Mouse (Mus musculus) ovary, postnatal 36 days (tissue): ENCODE results near the gene Notum.
"Not testable (repeated sequence)": the region's sequence is repeated elsewhere in the genome, so short reads cannot be mapped to it uniquely, and the experiment has no call there.

Experiments
- DNase-seq: peaks from one replicate; pipeline ENCODE4 v3.0.0; 2022; ENCODE audit warnings: low spot score, mixed read lengths

Gene Notum

GRCm38 (mm10) chr11:120661076-120661460 is at the start of gene Notum:
Gene Notum (minus strand): TSS chr11:120661175.
- DNase-seq = peak; percentile 23

DNA sequence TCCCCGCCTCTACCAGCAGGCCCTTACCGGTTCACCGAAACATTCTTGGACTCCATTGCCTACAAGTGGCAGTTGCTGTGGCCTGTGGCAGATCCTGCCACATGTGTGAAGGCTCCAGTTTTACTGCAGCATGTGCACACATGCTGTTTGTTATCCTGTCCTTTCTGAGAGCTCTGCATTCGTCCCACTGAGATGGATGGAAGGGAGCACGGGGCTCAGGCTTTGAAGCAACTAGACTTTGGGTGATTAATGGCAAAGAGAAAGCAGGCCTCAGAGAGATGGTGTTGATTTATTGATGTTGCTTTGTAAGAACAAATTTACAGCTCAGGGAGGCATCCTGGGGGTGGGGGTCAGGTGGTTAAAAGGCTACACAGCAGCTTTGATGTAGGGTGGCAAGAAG is 49.7 kb upstream of the Notum start:
- DNase-seq = no peak

DNA sequence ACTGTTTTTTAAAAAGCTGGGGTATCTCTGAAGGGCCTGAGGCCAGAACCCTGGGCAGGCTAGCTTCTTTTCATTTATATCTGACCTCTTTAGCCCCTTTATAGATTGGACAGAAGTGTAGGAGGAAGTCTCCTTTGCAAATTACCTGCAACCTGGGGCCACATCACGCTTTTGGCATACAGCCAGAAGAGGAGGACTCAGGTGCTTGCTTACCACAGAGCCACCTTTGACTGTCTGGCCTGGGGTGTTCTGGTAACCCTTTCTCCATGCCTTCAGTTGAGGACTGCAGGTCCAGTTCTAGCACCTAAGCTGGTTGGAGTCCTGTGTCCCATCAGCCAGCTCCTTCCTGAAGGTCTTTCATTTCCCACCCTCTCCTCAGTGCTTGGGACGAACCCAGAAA is 48.6 kb upstream of the Notum start:
- no peak for DNase-seq

- DNase-seq = no peak
Measured at GRCm38 (mm10) chr11:120707969-120708368, 47.0 kb upstream of the Notum start.

DNA sequence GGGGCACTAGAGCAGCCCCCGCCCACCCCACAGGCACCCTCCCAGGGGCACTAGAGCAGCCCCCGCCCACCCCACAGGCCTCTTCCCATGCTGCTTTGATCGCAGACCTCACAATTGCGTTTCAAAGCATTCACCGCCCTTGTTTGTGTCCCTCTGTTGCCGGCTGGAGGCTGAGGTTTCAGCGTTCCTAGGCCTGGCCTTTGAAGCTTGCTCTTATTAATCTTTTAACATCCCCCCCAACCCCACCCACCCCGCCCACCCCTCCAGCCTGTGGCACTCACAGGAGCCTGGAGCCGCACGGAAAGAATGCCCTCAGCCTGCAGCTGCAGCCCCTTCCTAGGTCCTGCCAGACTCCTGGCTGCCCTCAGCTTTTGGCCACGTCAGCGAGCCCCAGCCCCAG is 46.2 kb upstream of the Notum start:
- DNase-seq = no peak

DNA sequence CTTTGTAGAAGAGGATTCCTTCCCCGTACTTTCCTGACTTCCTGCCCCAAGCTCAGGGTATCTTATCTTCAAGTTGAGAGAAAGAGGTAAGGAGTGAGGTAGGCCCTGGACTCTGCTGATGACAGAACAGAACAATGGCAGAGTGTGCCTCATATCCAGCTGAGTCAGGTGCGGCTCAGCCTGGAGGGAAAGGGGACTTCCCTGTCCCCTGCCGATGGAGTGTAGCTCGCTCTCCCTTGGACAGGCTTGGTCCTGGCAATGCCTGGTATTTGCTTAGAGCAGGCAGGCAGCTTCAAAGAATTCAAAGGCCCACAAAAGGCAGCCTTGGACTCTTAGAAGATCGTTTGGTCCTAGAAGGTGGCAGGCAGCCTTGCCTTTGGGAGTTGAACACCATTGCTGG is 45.1 kb upstream of the Notum start:
- no peak for DNase-seq

DNA sequence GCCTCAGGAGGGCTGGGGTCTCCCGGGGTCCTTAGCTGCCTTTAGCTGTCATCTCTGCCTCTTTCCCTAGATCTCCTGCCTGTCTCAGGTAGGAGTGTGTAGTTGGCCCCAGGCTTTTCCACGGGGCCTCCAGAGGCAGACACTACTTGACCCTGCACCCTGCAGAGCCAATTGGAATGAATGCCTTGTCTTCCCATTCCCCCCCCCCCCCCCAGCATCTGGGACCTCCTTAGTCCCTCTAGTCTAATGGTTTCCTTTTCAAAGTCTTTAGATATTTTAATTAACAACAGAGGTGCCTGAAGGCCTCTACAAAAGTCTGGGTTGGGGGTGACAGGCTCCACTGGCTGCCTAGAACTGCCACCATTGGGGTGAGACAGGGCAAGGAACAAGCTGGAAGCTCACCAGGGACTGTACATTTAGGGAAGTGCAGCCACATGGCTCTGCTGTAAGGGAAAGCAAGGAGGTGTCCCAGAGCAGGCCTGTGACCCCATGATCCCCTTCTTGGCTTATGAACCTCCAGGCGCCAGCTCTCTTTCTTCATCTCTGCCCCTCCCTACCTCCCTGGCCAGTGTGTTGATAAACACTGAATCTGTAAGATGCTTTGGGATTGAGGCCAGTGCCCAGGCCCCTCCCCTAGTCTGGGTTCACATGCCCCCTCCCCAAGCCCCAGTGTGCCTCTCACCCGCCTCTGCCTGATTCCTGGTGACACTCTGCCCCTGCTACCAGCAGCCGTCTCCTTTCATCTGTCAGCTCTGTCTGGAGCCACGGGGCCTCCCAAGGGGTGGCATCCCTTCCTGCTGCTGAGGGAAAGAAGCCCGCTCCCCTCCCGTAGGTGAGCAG is 43.7 kb upstream of the Notum start:
- no peak for DNase-seq

GRCm38 (mm10) chr11:120703696-120704454 is 42.9 kb upstream of the Notum start:
- DNase-seq = peak; percentile 33

DNA sequence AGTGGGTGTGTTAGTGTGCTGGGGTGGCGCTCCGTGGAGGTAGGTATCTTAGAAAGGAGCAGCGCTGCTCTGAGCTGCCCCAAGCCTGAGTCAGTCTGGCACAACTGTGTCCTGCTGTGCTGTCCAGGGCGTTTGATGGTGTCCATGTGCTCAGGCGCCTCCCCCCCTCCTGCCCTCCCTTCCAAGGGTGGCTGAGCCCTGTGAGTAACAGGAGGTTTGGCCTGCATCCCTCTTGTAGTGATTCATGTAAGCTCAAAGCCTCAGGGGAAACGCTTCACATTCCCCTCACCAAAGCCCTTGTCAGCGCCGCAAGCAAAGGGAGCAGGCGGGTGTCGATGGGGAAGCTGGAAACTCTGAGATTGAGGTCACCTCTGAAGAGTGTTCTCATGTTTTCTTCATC is 36.8 kb upstream of the Notum start:
- DNase-seq = peak; percentile 41

GRCm38 (mm10) chr11:120696568-120696967 is 35.6 kb upstream of the Notum start:
- DNase-seq = no peak

DNA sequence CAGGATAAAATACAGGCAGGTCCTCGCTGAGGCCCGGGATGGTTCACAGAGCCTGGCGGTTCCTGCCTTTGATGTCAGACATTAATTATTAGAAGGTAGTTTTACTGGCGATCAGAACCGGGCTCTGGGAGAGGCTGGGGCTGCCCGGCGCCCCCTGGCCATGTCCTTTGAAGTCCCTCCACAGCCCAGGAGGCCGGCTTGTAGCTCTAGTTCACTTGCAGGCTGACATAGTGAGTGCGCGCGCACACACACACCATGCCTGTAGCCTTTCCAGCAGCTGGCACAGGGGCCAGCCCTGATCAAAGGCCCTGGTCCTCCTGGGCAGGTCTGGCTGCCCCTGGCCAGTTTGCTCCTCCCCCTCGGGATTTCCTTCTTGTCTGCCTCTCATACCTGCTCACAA is 34.7 kb upstream of the Notum start:
- no peak for DNase-seq

DNA sequence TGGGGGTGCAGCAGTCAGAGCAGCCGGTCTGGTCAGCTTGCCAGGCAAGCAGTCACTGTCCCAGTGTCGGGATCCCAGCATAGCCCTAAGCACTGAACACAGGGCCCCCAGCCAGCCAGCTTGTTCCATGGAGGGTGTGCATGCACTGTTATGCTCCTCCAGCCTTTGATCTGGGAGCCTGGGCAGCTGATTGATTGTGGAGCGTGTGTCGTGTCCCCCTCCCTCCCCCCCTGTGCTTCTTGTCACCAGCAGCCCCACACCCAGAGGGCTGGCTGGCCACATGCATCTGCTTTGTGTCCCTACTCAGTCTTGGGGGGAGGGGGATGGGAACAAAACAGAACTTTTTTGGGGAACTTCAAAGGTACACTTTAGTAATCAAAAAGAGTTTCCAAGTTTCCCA is 34.2 kb upstream of the Notum start:
- DNase-seq = no peak

- no peak for DNase-seq
Measured at GRCm38 (mm10) chr11:120693461-120693860, 32.5 kb upstream of the Notum start.

DNA sequence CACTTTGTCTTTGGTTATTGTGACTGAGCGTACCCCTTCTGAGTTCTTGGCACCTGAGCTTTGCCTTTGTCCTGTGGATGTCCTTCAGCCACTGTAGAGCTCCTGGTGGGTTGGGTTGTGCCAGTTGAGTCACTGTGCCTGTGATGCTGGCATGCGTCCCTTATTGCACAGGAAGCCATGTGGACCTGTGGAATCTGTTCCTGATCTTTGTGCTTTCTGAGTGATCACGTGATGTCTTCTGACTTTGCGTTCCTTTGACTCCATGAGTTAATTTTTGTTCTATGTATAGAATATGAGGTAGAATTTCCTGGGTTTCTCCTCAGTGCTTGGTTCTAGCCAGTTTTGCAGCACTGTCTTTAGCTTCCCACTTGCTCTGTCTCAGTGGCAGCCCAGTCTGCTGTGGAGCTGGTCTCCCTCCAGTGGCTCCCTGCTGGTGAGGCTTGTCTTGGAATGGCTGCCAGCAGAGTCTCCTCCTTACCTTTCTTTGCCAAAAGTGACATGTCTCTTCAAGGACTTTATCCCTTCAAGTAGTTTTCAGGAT is 31.6 kb upstream of the Notum start:
- no peak for DNase-seq

DNA sequence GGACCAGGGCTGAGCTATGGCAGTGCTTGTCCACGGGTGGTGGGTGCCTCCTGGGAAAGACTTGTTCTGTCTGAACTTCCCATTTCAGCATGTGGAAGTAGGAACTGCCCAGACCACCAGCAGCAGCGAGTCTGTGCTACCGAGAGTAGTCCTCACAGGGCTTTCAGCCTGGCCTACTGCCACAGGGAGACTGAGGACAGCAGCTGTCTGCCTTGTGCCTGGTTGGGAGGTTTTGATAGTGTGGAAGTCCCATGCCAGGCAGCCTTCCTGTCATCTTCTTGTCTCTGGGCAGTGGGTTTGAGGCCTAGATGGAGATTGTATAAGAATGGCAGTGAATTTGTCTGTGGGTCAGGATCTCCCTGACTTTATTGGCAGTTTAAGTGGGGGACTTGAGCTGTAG is 28.4 kb upstream of the Notum start:
- no peak for DNase-seq

DNA sequence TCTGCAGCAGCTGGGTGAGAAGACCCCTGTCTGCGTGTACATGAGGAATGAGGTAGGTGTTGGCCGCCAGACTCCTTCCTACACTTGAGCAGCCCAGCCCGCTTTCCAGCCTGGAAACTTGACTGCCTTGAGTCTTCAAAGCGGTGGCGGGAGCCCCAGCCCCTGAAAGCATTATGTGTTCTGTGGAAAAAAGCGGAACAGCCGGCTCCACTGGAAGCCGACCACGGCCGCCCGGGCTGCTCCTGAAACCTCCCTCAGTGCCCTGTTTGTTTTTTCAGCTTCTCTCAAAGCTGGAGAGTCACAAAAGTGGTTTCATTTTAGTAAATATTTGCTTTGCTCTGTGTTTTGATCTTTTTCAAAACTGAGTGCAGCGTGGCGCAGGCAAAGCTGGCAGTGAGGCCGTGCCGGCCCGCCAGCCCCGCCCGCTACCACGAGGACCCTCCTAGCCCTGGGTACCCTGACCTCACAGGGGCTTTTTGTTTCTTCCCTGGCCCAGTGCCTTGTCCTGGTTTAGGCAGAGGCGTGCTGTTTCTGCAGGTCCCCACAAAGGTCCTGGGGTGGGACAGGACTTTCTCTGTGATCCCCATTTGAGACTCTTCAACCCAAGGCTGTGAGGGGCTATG is 25.8 kb upstream of the Notum start:
- no peak for DNase-seq

GRCm38 (mm10) chr11:120684660-120685059 is 23.7 kb upstream of the Notum start:
- DNase-seq = no peak

DNA sequence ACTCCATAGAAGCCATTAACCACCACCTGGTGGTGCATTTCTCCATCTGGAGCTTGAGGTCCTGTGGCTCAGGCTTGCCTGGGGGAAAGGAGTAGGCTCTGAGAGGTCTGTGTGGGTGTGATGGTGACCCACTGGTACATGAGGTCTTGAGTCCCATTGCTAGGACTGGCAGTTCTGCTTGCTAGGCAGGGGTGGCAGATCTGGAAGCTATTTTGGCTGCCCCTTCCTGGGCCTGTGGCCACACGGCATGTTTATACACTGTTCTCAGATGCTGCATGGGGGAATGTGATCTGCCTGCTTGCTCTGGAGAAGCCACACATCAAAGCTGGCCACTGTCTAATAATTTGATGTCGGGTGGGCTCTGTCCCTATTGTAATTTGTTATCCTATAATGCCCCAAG is 23.1 kb upstream of the Notum start:
- DNase-seq = no peak

GRCm38 (mm10) chr11:120683536-120683935 is 22.6 kb upstream of the Notum start:
- no peak for DNase-seq

- no peak for DNase-seq
Measured at GRCm38 (mm10) chr11:120682683-120683082, 21.7 kb upstream of the Notum start.

- DNase-seq = no peak
Measured at GRCm38 (mm10) chr11:120679909-120680308, 18.9 kb upstream of the Notum start.

DNA sequence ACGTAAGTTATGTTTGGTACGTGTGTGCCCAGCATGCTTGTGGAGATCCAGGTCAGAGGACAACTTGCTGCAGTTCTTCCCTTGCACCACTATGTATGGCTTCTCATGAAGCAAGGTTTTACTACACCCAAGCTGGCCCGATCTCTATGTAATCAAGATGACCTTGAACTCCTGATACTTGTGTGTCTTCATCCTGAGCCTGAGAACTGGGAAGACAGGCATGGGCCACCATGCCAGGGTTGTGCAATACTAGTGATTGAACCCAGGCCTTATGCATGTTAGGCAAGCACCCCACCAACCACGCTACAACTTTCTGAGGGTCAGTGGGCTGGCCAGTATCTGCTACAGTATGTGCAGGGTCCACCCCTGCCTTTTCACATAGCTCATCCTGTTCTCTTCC is 16.0 kb upstream of the Notum start:
- DNase-seq = no peak

DNA sequence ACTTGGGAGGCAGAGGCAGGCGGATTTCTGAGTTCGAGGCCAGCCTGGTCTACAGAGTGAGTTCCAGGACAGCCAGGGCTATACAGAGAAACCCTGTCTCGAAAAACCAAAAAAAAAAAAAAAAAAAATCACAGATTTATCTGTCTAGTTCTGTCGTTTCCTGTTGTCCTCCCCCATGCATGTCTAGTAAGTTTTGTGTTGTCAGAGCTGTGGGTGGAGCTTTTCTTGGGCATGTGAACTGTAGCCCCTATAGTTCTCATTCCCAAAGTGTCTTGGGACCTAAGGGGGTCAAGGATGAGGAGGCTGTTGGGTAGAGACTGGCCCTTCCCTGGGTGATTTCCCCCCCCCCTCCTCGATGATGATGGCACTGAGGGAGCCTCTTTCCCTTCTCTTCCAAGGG is 14.9 kb upstream of the Notum start:
- DNase-seq = not testable (repeated sequence)
